Mouse (Mus musculus) myocyte (in vitro differentiated cells): ENCODE results near the gene Sec23b. TPM values are rescaled to one million over a fixed set of nuclear protein-coding genes. Genes with fewer than 3 reads are reported as not detected.

Source experiments
- H3K27me3 ChIP-seq: one replicate; pipeline ENCODE4 v1.6.1; 2011; ENCODE audit not compliant: control insufficient read depth, insufficient read depth, insufficient read length
- H3K36me3 ChIP-seq: one replicate; pipeline ENCODE4 v1.6.1; 2011; ENCODE audit not compliant: control insufficient read depth, insufficient read depth
- H3K4me2 ChIP-seq: one replicate; pipeline ENCODE4 v1.6.1; 2011; ENCODE audit warnings: low read depth, control low read depth
- H3K4me3 ChIP-seq: one replicate; pipeline ENCODE4 v1.5.1; 2011; ENCODE audit warnings: mild to moderate bottlenecking, control low read depth, moderate library complexity
- H3K79me2 ChIP-seq: one replicate; pipeline ENCODE4 v1.6.1; 2011; ENCODE audit not compliant: control insufficient read depth, insufficient read depth
- H3ac ChIP-seq: one replicate; pipeline ENCODE4 v1.6.1; 2011; ENCODE audit not compliant: control insufficient read depth, insufficient read length
- CEBPB ChIP-seq: IDR thresholded peaks from 2 replicates; pipeline ENCODE4 v1.6.1; 2011; ENCODE audit warnings: mild to moderate bottlenecking, moderate library complexity; ENCODE audit not compliant: poor library complexity, insufficient read depth, severe bottlenecking
- E2F4 ChIP-seq: IDR thresholded peaks from one replicate; pipeline ENCODE4 v1.6.1; 2011; ENCODE audit warnings: mild to moderate bottlenecking, control low read depth, moderate library complexity; ENCODE audit not compliant: insufficient read depth
- MAX ChIP-seq: IDR thresholded peaks from one replicate; pipeline ENCODE4 v1.6.1; 2011; ENCODE audit warnings: low read depth, mild to moderate bottlenecking, control low read depth
- MYOD1 ChIP-seq, 3 experiments: IDR thresholded peaks; one replicate each; pipeline ENCODE4 v1.6.1; 2011; ENCODE audit warnings: control low read depth in 2 of 3, low read depth in 2 of 3, mild to moderate bottlenecking in 2 of 3, moderate library complexity in 1 of 3; ENCODE audit not compliant: insufficient read length in 2 of 3, control insufficient read depth in 1 of 3
- MYOG ChIP-seq, 3 experiments: IDR thresholded peaks; one replicate each; pipeline ENCODE4 v1.6.1; 2011; ENCODE audit warnings: control low read depth in 2 of 3, low read depth in 2 of 3, mild to moderate bottlenecking in 2 of 3; ENCODE audit not compliant: insufficient read length in 2 of 3, control insufficient read depth in 1 of 3, insufficient read depth in 1 of 3
- POLR2A ChIP-seq: IDR thresholded peaks from one replicate; pipeline ENCODE4 v1.6.1; 2011; ENCODE audit warnings: low read depth, mild to moderate bottlenecking, control low read depth, moderate library complexity; ENCODE audit not compliant: insufficient read length
- POLR2AphosphoS2 ChIP-seq: IDR thresholded peaks from one replicate; pipeline ENCODE4 v1.6.1; 2011; ENCODE audit warnings: low read depth, control low read depth; ENCODE audit not compliant: insufficient read length
- REST ChIP-seq: IDR thresholded peaks from one replicate; pipeline ENCODE4 v1.6.1; 2011; ENCODE audit warnings: mild to moderate bottlenecking, control low read depth, moderate library complexity; ENCODE audit not compliant: insufficient read depth, insufficient read length
- SRF ChIP-seq: IDR thresholded peaks from one replicate; pipeline ENCODE4 v1.6.1; 2011; ENCODE audit warnings: low read depth; ENCODE audit not compliant: control insufficient read depth, insufficient read length
- TCF12 ChIP-seq: IDR thresholded peaks from one replicate; pipeline ENCODE4 v1.6.1; 2011; ENCODE audit warnings: mild to moderate bottlenecking, control low read depth; ENCODE audit not compliant: poor library complexity, insufficient read depth, severe bottlenecking
- TCF3 ChIP-seq: IDR thresholded peaks from one replicate; pipeline ENCODE4 v1.6.1; 2011; ENCODE audit warnings: low read depth, control low read depth; ENCODE audit not compliant: insufficient read length
- USF1 ChIP-seq: IDR thresholded peaks from one replicate; pipeline ENCODE4 v1.6.1; 2011; ENCODE audit warnings: low read depth, mild to moderate bottlenecking, control low read depth, moderate library complexity
- polyA plus RNA-seq: library from polyadenylated mRNA; unstranded; fragments of >200 nt; fragmentation: generic; extraction: Trizol; gene quantifications from one replicate; pipeline ENCODE4 v1.2.1, GENCODE M21; 2012; ENCODE audit warnings: missing spikeins

Gene Sec23b
- polyA plus RNA-seq, 1 experiment, result 41.5 TPM

- Histone ChIP-seq H3ac (no peak overlapping the region), H3K4me3 (no peak overlapping the region), H3K36me3 (no peaks in the 10 kb centered on the region), H3K79me2 (no peaks in the 10 kb centered on the region), H3K4me2 (no peak overlapping the region), H3K27me3 (no peaks in the 10 kb centered on the region)
- TF ChIP-seq USF1 (no peak), POLR2AphosphoS2 (no peak), MAX (no peak), POLR2A (no peak), CEBPB (no peak), TCF12 (no peak), MYOG (IDR thresholded peaks at IDR 0.05; ENCODE audit: control insufficient read depth in 1 of 3, insufficient read depth in 1 of 3, insufficient read length in 2 of 3, low read depth in 2 of 3) (no peak), SRF (no peak), E2F4 (no peak), REST (no peak), TCF3 (no peak), MYOD1 (IDR thresholded peaks at IDR 0.05; ENCODE audit: control insufficient read depth in 1 of 3, insufficient read length in 2 of 3, low read depth in 2 of 3) (no peak)
Measured at GRCm38 (mm10) chr2:144640101-144640500, 84.1 kb downstream of the Sec23b start.

Other genes with a start within 250 kb of the Sec23b start
- gene Ovol2, start 224.1 kb upstream of the Sec23b start, polyA plus RNA-seq, result not detected
- 19.2 TPM for gene Kat14, start 187.2 kb upstream of the Sec23b start, polyA plus RNA-seq
- gene Pet117, start 187.2 kb upstream of the Sec23b start, polyA plus RNA-seq, result 3.1 TPM
- gene Dzank1, start 28.8 kb upstream of the Sec23b start, polyA plus RNA-seq, result 0.12 TPM
- 5.5 TPM for gene Polr3f, start 28.5 kb upstream of the Sec23b start, polyA plus RNA-seq
- gene Rbbp9, start 5.4 kb upstream of the Sec23b start, polyA plus RNA-seq, result 5.3 TPM
- gene Smim26, start 37.8 kb downstream of the Sec23b start, polyA plus RNA-seq, result 62.3 TPM
- 10.5 TPM for gene Dtd1, start 43.7 kb downstream of the Sec23b start, polyA plus RNA-seq